Mouse (Mus musculus) embryonic facial prominence, embryonic 14.5 days (tissue): ENCODE results near the gene Tmem59. TPM values are rescaled to one million over a fixed set of nuclear protein-coding genes. Genes with fewer than 3 reads are reported as not detected.

Experiments
- ATAC-seq: fragments of 200-750 bp; cut with Nextera tagmentation; 2 replicates; pipeline ENCODE4 v1.8.0; 2017; ENCODE audit warnings: low read depth, moderate number of reproducible peaks, moderate TSS enrichment
- DNase-seq: peaks from one replicate; pipeline ENCODE4 v3.0.0-alpha.2; 2015; ENCODE audit warnings: low spot score
- H3K27ac ChIP-seq: fragments of 300-500 bp; sonication (generic); replicated peaks from 2 replicates; pipeline ENCODE4 v1.5.1; 2014; ENCODE audit warnings: low read depth, mild to moderate bottlenecking, low read length, moderate library complexity
- H3K27me3 ChIP-seq: fragments of 300-500 bp; sonication (generic); replicated peaks from 2 replicates; pipeline ENCODE4 v1.6.1; 2014; ENCODE audit warnings: low read length; ENCODE audit not compliant: control insufficient read depth, insufficient read depth
- H3K36me3 ChIP-seq: fragments of 300-500 bp; sonication (generic); 2 replicates; pipeline ENCODE4 v1.6.1; 2014; ENCODE audit warnings: low read length, mixed read lengths; ENCODE audit not compliant: control insufficient read depth, insufficient read depth
- H3K4me1 ChIP-seq: fragments of 300-500 bp; sonication (generic); 2 replicates; pipeline ENCODE4 v1.6.1; 2014; ENCODE audit warnings: antibody characterized with exemption, low read length; ENCODE audit not compliant: control insufficient read depth, insufficient read depth
- H3K4me2 ChIP-seq: fragments of 300-500 bp; sonication (generic); 2 replicates; pipeline ENCODE4 v1.6.1; 2014; ENCODE audit warnings: low read depth, mild to moderate bottlenecking, low read length, moderate library complexity, mixed read lengths
- H3K4me3 ChIP-seq: fragments of 300-500 bp; sonication (generic); 2 replicates; pipeline ENCODE4 v1.5.1; 2014; ENCODE audit warnings: low read depth, mild to moderate bottlenecking, low read length
- H3K9ac ChIP-seq: fragments of 300-500 bp; sonication (generic); 2 replicates; pipeline ENCODE4 v1.6.1; 2014; ENCODE audit warnings: low read depth, mild to moderate bottlenecking, low read length, moderate library complexity, mixed read lengths
- H3K9me3 ChIP-seq: fragments of 300-500 bp; sonication (generic); 2 replicates; pipeline ENCODE4 v1.6.1; 2016; ENCODE audit warnings: low read length; ENCODE audit not compliant: control insufficient read depth
- WGBS: fragments of 180-500 bp; shearing (Covaris S2); extraction: QIAGEN DNeasy Blood & Tissue Kit; methylation state at CpG from one replicate; pipeline ENCODE4 v1.1.7; 2014; 5-methylcytosine and 5-hydroxymethylcytosine counted together
- polyA plus RNA-seq: library from polyadenylated mRNA; unstranded; fragments of >200 nt; fragmentation: Nextera tagmentation; extraction: Ambion mirVana; gene quantifications from 2 replicates; pipeline ENCODE4 v1.2.1, GENCODE M21; 2014

The Tmem59 gene
- polyA plus RNA-seq, 1 experiment from 2014 or later = 480 TPM

DNA sequence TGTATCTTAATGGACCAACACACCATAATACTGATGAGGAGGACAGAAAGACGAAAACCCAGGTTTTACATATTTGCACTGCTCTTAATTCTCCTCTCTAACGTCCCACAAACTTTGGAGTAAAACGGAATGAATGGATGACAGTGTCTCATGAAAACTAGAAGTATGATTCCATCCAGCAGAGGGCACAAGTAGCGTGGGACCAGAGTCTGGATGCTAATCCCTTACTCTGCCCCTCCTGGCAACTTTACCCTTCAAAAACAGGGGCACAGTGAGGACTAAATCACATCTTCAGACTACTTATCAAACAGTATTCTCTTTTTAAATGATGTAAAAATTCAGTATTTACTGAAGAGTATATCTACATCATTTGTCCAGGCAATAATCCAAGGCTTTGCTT lies 72.3 kb downstream of the Tmem59 start:
- 0 out of 2 replicates have a peak, but pooled peaks cover 7% of the 10 kb centered on the region for H3K36me3 ChIP-seq
- H3K27ac ChIP-seq = no peak overlapping the region
- 17% methylated on average over 4 of the region's 4 CpGs for WGBS
- H3K4me1 ChIP-seq = peaks cover 12% of the 10 kb centered on the region
- DNase-seq (peak; percentile 79), ATAC-seq (no peak)
- no peak overlapping the region for H3K9ac ChIP-seq
- no peak overlapping the region for H3K4me3 ChIP-seq
- no peaks in the 10 kb centered on the region for H3K27me3 ChIP-seq
- H3K9me3 ChIP-seq = no peaks in the 10 kb centered on the region
- H3K4me2 ChIP-seq = no peak overlapping the region

Other genes with a start within 250 kb of the Tmem59 start
- 91.3 and 95.5 TPM in 2 replicates for gene Mrpl37, start 111.5 kb upstream of the Tmem59 start, polyA plus RNA-seq
- 5.3 and 8.6 TPM in 2 replicates for gene Cyb5rl, start 111.4 kb upstream of the Tmem59 start, polyA plus RNA-seq
- gene Cdcp2, start 81.5 kb upstream of the Tmem59 start, polyA plus RNA-seq = 0.11 TPM in 1 of 2 replicates, not detected in the other
- gene Tceanc2, start 717 bp downstream of the Tmem59 start, polyA plus RNA-seq = 36.8 and 41.4 TPM in 2 replicates
- gene Ldlrad1, start 30.8 kb downstream of the Tmem59 start, polyA plus RNA-seq = 0.18 TPM in 1 of 2 replicates, not detected in the other
- 75.2 and 77.6 TPM in 2 replicates for gene Lrrc42, start 75.1 kb downstream of the Tmem59 start, polyA plus RNA-seq
- 43.1 and 50.6 TPM in 2 replicates for gene Hspb11, start 75.2 kb downstream of the Tmem59 start, polyA plus RNA-seq
- gene Dio1, start 128.8 kb downstream of the Tmem59 start, polyA plus RNA-seq = not detected in 2 replicates
- gene Yipf1, start 136.0 kb downstream of the Tmem59 start, polyA plus RNA-seq = 52.4 and 55.9 TPM in 2 replicates
- 34.0 and 36.8 TPM in 2 replicates for gene Ndc1, start 189.4 kb downstream of the Tmem59 start, polyA plus RNA-seq